Mouse (Mus musculus): ENCODE results near the gene Gm36028. TPM values are rescaled to one million over a fixed set of nuclear protein-coding genes. Genes with fewer than 3 reads are reported as not detected.

Gene Gm36028
- polyA plus RNA-seq, 1 experiment, result not detected

- WGBS, result under 1% methylated on average over 86 of the region's 87 CpGs
- H3K4me3 ChIP-seq (replicated peaks; ENCODE audit: control insufficient read depth, low read depth, low read length), result peak overlapping the region; percentile 97
- H3K27ac ChIP-seq (ENCODE audit: control insufficient read depth, insufficient read depth, low read depth, low read length, poor library complexity), result peak overlapping the region; percentile 98
- H3K4me1 ChIP-seq (ENCODE audit: control insufficient read depth, insufficient read depth, low read length), result peaks cover 2% of the 10 kb centered on the region; the same call in 1 of the 2 replicates
- no peak for TF ChIP-seq CTCF (IDR thresholded peaks at IDR 0.05; ENCODE audit: control insufficient read depth, insufficient read depth, low read length)
- 0 out of 2 replicates have a peak, but pooled peaks have one; percentile 19 for TF ChIP-seq POLR2A (IDR thresholded peaks at IDR 0.05; ENCODE audit: borderline replicate concordance, control insufficient read depth, low read depth, low read length)
These were observed 7.8 kb upstream of the Gm36028 start for GRCm38 (mm10) chr16:37868506-37869469.

GRCm38 (mm10) chr16:37867791-37868505, 7.0 kb upstream of the Gm36028 start, which contains the start of gene Lrrc58:
Gene Lrrc58 (plus strand): TSS chr16:37868389.
- TF ChIP-seq POLR2A (IDR thresholded peaks at IDR 0.05; ENCODE audit: borderline replicate concordance, control insufficient read depth, low read depth, low read length), result peak; percentile 52; the same call in 1 of the 2 replicates
- TF ChIP-seq CTCF (IDR thresholded peaks at IDR 0.05; ENCODE audit: control insufficient read depth, insufficient read depth, low read length), result no peak
- Histone ChIP-seq H3K4me3 (replicated peaks; ENCODE audit: control insufficient read depth, low read depth, low read length) (peak within 1 kb of the TSS; percentile 97), H3K4me1 (ENCODE audit: control insufficient read depth, insufficient read depth, low read length) (peaks cover 2% of the 10 kb centered on the region; the same call in 1 of the 2 replicates), H3K27ac (ENCODE audit: control insufficient read depth, insufficient read depth, low read depth, low read length, poor library complexity) (peak within 1 kb of the TSS; percentile 98)
- WGBS, result 3% methylated on average over 86 of the region's 86 CpGs

GRCm38 (mm10) chr16:37865841-37866240, 4.9 kb upstream of the Gm36028 start:
- no peak for TF ChIP-seq POLR2A (IDR thresholded peaks at IDR 0.05; ENCODE audit: borderline replicate concordance, control insufficient read depth, low read depth, low read length)
- no peak for TF ChIP-seq CTCF (IDR thresholded peaks at IDR 0.05; ENCODE audit: control insufficient read depth, insufficient read depth, low read length)
- Histone ChIP-seq H3K4me1 (ENCODE audit: control insufficient read depth, insufficient read depth, low read length) (no peaks in the 10 kb centered on the region; the same call in 1 of the 2 replicates), H3K4me3 (replicated peaks; ENCODE audit: control insufficient read depth, low read depth, low read length) (no peak overlapping the region), H3K27ac (ENCODE audit: control insufficient read depth, insufficient read depth, low read depth, low read length, poor library complexity) (no peak overlapping the region)
- WGBS, result 62% methylated on average over 9 of the region's 9 CpGs

- Histone ChIP-seq H3K27ac (ENCODE audit: control insufficient read depth, insufficient read depth, low read depth, low read length, poor library complexity) (no peak overlapping the region), H3K4me1 (ENCODE audit: control insufficient read depth, insufficient read depth, low read length) (no peaks in the 10 kb centered on the region; the same call in 1 of the 2 replicates), H3K4me3 (replicated peaks; ENCODE audit: control insufficient read depth, low read depth, low read length) (no peak overlapping the region)
- 66% methylated on average over 3 of the region's 3 CpGs for WGBS
- no peak for TF ChIP-seq CTCF (IDR thresholded peaks at IDR 0.05; ENCODE audit: control insufficient read depth, insufficient read depth, low read length)
- TF ChIP-seq POLR2A (IDR thresholded peaks at IDR 0.05; ENCODE audit: borderline replicate concordance, control insufficient read depth, low read depth, low read length), result no peak
These were observed 2.9 kb upstream of the Gm36028 start for GRCm38 (mm10) chr16:37863876-37864275.

GRCm38 (mm10) chr16:37860213-37860612, 733 bp downstream of the Gm36028 start:
- no peak overlapping the region for H3K27ac ChIP-seq (ENCODE audit: control insufficient read depth, insufficient read depth, low read depth, low read length, poor library complexity)
- TF ChIP-seq POLR2A (IDR thresholded peaks at IDR 0.05; ENCODE audit: borderline replicate concordance, control insufficient read depth, low read depth, low read length) (no peak), CTCF (IDR thresholded peaks at IDR 0.05; ENCODE audit: control insufficient read depth, insufficient read depth, low read length) (no peak)
- no peak overlapping the region for H3K4me3 ChIP-seq (replicated peaks; ENCODE audit: control insufficient read depth, low read depth, low read length)
- 56% methylated on average over 7 of the region's 7 CpGs for WGBS
- no peaks in the 10 kb centered on the region; the same call in 1 of the 2 replicates for H3K4me1 ChIP-seq (ENCODE audit: control insufficient read depth, insufficient read depth, low read length)

- H3K4me1 ChIP-seq (ENCODE audit: control insufficient read depth, insufficient read depth, low read length), result no peaks in the 10 kb centered on the region; the same call in 1 of the 2 replicates
- WGBS, result 62% methylated on average over 8 of the region's 8 CpGs
- no peak overlapping the region for H3K4me3 ChIP-seq (replicated peaks; ENCODE audit: control insufficient read depth, low read depth, low read length)
- no peak for TF ChIP-seq POLR2A (IDR thresholded peaks at IDR 0.05; ENCODE audit: borderline replicate concordance, control insufficient read depth, low read depth, low read length)
- TF ChIP-seq CTCF (IDR thresholded peaks at IDR 0.05; ENCODE audit: control insufficient read depth, insufficient read depth, low read length), result no peak
- H3K27ac ChIP-seq (ENCODE audit: control insufficient read depth, insufficient read depth, low read depth, low read length, poor library complexity), result no peak overlapping the region
These were observed 3.5 kb downstream of the Gm36028 start for GRCm38 (mm10) chr16:37857495-37857894.

- no peak overlapping the region for H3K4me3 ChIP-seq (replicated peaks; ENCODE audit: control insufficient read depth, low read depth, low read length)
- H3K27ac ChIP-seq (ENCODE audit: control insufficient read depth, insufficient read depth, low read depth, low read length, poor library complexity), result no peak overlapping the region
- TF ChIP-seq POLR2A (IDR thresholded peaks at IDR 0.05; ENCODE audit: borderline replicate concordance, control insufficient read depth, low read depth, low read length), result no peak
- no peak for TF ChIP-seq CTCF (IDR thresholded peaks at IDR 0.05; ENCODE audit: control insufficient read depth, insufficient read depth, low read length)
- no peaks in the 10 kb centered on the region; the same call in 1 of the 2 replicates for H3K4me1 ChIP-seq (ENCODE audit: control insufficient read depth, insufficient read depth, low read length)
- WGBS, result 47% methylated on average over 3 of the region's 3 CpGs
These were observed 4.6 kb downstream of the Gm36028 start for GRCm38 (mm10) chr16:37856327-37856726.

GRCm38 (mm10) chr16:37855583-37855982, 5.4 kb downstream of the Gm36028 start:
- no peak for TF ChIP-seq CTCF (IDR thresholded peaks at IDR 0.05; ENCODE audit: control insufficient read depth, insufficient read depth, low read length)
- no peak for TF ChIP-seq POLR2A (IDR thresholded peaks at IDR 0.05; ENCODE audit: borderline replicate concordance, control insufficient read depth, low read depth, low read length)
- Histone ChIP-seq H3K4me3 (replicated peaks; ENCODE audit: control insufficient read depth, low read depth, low read length) (no peak overlapping the region), H3K27ac (ENCODE audit: control insufficient read depth, insufficient read depth, low read depth, low read length, poor library complexity) (no peak overlapping the region), H3K4me1 (ENCODE audit: control insufficient read depth, insufficient read depth, low read length) (no peaks in the 10 kb centered on the region; the same call in 1 of the 2 replicates)
- WGBS, result 81% methylated on average over 8 of the region's 8 CpGs
